Mouse (Mus musculus): ENCODE measurements around the gene Urad. TPM values are rescaled to one million over a fixed set of nuclear protein-coding genes. Genes with fewer than 3 reads are reported as not detected.

The Urad gene
- polyA plus RNA-seq (2012; rRNA removed), result 1.8 and 4.6 TPM in 2 replicates

DNA sequence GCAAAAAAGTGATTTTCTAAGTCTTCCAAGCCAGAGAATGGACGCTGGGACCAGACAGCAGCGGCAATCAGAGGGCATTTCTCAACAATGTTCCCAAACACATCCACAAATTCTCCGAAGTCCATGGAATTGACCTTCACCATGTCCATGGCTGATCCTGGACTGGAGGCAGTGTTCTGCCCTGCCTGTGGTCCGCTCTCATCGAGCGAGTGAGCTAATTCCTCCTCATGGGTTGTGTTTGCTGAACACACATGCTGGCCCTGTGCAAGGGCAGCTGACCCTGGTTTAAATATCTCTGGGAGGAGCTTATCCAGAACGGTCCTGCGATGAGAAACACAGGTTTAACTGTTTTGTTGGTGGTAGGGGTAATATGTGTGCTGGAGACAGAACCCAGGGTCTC is at the start of gene Urad:
Gene Urad, minus strand, starts transcription at position 258 of the 400 bp plus-strand sequence.
- WGBS, result 60% methylated on average over 8 of the region's 8 CpGs
- no peak for DNase-seq (ENCODE audit: low read depth, low spot score)

DNA sequence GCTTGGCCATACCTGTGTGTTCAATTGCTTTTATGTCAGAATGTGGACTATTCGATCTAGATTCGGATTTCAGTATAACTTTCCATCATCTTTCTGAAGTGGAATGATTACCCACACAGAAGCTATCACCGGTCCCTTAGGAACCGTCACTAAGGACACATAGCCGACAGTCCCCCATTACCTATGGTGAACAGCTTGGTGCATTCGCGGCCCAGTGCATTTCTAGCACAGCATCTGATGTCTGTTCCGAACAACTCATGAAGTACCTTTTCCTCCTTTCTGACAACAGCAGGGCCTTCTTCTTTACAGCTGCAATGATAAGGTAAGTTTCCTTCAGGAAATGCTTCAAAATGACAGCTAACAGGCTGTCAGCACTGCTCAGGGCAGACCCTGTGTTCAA is 48.0 kb upstream of the Urad start:
- 86% methylated on average over 8 of the region's 8 CpGs for WGBS
- DNase-seq (ENCODE audit: low read depth, low spot score), result no peak

DNA sequence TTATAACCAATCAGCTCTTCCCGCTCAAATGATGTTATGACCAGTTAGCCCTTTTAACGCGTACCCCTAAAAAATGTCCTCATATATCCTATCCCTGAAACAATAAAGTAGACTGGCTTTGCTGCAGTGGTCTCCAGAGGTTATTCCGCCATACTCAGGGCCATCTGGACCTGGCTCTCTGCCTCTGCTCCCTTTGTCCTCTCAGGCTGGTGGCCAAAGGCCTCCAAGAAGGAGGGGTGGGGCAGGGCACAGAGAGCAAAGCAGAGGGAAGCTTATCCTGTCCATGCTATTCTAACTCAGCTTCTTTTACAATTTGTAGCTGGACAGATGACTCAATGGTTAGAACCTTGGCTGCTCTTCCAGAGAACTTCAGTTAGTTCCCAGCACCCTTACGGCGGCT is 46.0 kb upstream of the Urad start:
- 88% methylated on average over 6 of the region's 6 CpGs for WGBS

DNA sequence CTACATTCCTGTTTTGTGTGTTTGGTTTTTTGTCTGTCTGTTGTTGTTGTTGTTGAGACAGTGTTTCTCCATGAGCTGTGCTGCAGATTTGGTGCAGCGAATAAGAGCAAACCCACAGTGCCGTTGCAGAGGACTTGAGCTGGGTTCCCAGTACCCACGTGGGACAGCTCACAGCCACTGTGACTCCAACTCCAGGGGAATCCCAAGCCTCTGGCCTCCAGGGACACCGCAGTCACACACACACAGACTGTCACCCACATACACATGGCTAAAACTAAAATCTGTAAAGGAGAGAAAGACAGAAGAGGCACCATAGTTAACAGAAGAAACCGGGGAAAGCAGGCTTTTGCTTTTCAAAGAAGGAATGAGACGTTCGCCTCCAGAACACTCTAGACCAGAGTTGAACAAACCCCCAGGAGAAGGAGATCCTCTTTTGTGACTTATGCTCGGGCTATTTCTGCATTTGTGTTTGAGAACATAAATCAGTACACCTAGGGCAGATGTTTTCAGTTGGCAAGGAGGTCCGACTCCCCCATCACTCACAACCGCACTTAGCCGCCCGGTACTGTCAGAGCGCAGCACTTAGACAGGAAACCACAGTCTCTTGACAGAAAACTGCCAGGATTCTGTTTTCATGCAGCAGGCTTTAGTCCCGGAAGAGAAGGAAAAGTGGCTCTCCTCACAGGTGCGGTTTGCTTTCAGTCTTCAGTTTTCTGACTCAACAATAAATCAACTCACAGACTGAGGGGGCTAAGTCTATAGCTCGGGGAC is 43.9 kb upstream of the Urad start:
- no peak for DNase-seq (ENCODE audit: low read depth, low spot score)

More for the DNA sequence above, 46.0 kb upstream of the Urad start:
- no peak for DNase-seq (ENCODE audit: low read depth, low spot score)

DNA sequence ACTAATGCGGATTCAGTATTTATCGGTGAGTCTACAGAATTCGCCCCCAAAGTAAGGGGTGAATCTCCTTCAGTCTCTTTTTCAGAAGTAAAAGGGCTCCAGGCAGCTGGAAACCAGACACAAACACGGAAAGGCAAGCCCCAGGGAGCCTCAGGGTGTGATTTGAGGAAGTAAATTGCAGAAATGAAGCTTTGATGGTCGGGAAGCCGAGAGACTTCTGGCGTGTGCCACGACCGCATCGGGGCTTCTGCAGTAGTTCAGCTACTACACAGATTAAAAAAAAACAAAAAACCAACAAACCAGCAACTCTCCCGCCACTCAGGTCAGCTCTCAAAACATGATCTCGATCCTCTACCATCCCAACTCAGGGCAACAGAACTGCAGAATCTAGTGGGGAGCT is 40.8 kb upstream of the Urad start:
- WGBS, result 60% methylated on average over 12 of the region's 12 CpGs
- no peak for DNase-seq (ENCODE audit: low read depth, low spot score)

More for the DNA sequence above, 43.9 kb upstream of the Urad start:
- WGBS, result 51% methylated on average over 16 of the region's 16 CpGs

DNA sequence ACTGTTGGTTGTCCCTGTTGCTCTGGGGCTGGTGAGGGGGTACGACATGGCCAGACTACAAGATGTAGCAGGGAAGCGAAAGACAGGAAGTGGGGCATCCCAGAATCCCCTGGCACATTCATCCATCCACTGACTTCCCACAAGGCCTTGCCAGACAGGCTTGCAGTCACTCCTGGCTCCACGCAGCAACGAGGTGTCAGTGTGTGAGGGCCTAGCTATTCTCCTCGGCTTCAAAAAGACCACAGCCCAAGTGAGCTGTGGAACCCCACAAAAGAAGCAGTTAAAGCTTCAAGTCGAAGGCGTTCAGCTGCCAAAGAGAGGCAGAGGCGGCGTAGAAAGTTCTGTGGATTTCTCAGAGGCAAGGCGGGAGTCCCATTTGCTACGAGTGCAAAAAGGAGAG is 36.2 kb upstream of the Urad start:
- no peak for DNase-seq (ENCODE audit: low read depth, low spot score)

DNA sequence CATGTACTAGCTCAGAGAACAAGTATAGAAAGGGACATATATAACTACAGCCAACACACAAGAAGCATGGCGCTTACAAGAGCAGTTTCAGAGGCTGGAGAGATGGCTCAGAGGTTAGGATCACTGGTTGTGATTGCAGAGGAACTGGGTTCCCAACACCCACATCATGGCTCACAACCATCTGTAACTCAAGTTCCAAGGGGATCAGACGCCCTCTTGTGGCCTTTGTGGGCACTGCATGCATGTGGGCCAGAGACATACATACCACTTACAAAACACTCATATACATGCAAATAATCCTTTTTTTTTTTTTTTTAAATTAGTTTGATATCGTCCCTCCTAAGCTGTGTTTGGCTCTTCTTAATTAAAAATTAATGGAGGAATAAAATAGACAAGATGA is 35.3 kb upstream of the Urad start:
- 52% methylated on average over 3 of the region's 3 CpGs for WGBS
- DNase-seq (ENCODE audit: low read depth, low spot score), result no peak

More for the DNA sequence above, 36.2 kb upstream of the Urad start:
- WGBS, result 86% methylated on average over 11 of the region's 11 CpGs

DNA sequence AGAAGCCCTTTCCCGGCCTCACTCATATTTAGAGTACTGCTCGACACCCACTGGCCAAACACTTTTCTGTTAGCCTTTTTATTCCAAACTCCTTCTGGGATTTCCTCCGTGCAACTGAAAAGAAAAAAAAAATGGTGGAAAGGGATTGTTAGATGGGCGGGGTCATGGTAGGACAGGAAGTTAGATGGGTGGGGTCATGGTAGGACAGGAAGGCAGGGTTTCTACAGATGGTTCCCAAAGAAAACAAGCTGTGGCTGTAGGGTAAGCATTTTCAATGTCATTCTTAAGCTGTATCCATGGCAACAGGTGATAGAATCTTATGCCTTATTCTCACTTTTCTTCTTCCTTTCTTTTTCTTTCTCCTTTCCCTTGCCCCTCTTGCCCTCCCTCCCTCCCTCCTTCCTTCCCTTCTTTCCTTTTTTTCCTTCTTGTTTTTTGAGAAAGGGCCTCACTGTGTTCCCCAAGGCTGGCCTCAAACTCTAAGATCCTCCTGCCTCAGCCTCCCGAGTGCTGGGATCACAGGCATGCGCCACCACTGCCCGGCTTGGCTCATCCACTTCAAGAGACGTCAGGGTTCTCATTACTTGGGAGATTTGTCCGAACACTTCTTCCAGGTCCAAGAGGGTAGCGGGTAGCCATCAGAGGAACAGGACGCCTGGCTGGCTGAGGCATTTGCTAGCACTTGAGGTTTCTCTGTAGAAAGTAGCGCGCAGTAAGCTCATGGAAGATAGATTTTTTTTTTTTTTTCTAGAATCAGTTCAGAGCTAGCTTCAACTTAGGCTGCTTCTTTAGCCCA is 34.2 kb upstream of the Urad start:
- DNase-seq (ENCODE audit: low read depth, low spot score), result no peak
- WGBS, result 90% methylated on average over 13 of the region's 13 CpGs

DNA sequence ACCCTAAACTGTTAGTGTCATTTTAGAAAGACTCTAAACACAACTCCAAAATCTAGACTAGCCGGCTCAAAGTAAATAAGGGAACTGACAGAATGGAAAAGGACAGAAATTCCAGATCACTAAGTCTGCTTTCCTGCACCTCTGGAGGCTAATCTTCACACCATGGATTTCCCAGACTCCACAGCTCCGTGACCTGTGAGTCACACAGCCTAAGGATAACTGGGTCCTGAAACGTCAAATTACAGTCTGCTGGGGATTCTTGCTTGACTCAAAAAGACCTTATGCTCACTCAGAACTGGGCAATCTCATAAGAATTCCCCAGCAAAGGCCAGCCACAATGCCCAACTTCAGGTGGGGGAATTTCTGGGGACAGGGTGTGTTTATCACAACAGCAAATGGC is 33.5 kb upstream of the Urad start:
- DNase-seq (ENCODE audit: low read depth, low spot score), result no peak
- 58% methylated on average over 3 of the region's 3 CpGs for WGBS

DNA sequence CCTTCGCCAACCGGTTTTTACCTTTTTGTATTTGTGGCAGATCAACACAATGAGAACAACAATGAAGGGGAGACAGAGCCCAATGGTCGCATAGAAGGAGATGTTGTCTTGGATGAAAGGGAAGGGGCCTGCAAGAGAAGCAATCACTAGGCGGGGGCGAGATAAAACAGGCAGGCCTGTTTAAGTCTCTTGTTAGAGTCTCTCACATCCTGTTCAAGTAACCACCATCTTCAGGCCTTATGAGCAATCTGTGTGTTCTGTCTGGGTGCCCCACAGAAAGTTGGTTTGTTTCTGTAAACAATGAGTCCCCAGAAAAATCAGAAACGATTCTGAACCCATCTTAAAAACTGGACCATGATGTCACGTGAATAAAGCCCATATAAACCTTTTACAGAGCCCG is 32.7 kb upstream of the Urad start:
- WGBS, result 68% methylated on average over 8 of the region's 8 CpGs
- no peak for DNase-seq (ENCODE audit: low read depth, low spot score)

DNA sequence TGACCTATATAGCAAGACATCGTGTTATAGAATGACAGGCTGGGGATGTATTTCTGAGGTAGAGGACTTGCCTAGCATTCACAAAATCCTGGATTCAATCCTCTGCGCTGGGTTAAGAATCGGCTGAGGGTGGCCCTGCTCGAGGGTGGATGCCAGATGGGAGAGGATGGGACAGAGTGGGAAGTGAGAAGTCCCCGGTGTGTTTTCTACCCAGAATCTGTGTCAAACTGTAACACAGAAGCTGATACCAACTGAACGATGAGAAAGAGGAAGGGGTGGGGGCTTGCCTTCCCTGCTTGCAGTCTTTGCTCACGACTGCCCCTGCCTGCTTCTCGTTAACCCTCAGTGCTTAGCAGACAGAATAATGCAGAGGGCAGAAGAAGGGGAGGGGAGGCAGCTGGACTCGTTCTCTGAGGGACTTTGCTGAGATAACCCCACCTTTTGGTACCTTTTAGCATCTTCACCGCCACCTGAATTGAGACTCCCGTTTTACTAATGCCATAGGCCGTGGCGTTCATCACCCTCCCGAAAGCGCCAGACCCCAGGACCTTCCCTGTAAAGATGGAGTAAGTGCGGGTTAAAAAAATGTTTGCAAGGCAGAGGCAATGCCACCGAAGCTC is 32.0 kb upstream of the Urad start:
- no peak for DNase-seq (ENCODE audit: low read depth, low spot score)
- 63% methylated on average over 17 of the region's 17 CpGs for WGBS

DNA sequence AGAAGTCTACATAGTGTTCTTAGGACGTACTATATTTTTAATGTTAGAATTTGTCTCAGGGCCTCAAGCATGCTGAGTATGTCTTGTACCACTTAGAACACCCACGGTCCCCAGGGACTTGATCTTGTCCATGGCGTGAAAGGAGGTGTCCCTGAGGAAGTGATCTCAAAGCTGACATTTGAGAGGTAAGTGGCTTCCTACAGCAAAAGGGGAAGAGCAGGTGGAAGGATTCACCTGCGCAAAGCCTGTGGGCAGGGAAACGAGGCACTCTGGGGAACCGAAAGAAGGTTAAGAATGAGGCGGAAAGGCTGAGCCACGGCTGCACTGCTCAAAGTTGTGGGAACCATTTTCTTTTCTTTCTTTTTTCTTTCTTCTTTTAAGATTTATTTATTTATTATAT is 29.7 kb upstream of the Urad start:
- no peak for DNase-seq (ENCODE audit: low read depth, low spot score)
- 81% methylated on average over 8 of the region's 8 CpGs for WGBS

DNA sequence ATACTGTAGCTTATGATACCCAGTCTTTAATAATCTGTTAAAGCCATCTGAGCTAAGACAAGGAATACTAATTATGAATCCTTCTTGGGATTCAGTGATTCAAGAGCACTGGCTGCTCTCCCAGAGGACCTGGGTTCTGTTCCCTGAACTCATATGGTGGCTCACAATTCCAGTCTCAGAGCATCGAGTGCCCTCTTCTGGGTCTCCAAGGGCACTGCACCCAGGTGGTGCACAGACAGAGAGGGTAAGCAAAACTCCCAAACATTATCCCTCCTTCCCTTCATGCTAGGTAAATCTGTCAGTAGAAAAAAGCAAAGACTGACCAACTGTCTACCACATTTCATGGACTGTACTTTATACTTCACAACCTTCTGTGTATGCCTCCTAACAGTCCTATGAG is 23.7 kb upstream of the Urad start:
- WGBS, result 82% methylated on average over 1 of the region's 1 CpGs
- DNase-seq (ENCODE audit: low read depth, low spot score), result no peak

DNA sequence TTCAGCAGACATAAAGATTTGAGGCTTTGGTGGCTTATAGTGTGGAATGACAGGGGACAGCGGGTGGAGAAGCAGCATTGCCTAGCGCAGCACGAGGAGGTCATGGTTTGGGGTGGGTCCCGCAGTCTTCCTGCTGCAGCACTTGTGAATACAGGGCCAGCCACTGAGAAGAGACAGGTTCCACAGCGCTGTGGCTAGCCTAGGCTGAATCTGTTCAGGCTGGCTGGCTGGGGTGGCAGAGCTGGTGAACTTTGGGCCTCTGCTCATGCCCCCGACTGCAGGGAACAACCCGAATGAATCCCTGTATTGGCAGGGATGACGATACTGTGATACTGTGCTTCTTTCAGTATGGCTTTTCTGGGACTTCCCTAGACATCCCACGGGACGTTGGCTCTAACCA is 21.7 kb upstream of the Urad start:
- 86% methylated on average over 10 of the region's 10 CpGs for WGBS
- no peak for DNase-seq (ENCODE audit: low read depth, low spot score)

DNA sequence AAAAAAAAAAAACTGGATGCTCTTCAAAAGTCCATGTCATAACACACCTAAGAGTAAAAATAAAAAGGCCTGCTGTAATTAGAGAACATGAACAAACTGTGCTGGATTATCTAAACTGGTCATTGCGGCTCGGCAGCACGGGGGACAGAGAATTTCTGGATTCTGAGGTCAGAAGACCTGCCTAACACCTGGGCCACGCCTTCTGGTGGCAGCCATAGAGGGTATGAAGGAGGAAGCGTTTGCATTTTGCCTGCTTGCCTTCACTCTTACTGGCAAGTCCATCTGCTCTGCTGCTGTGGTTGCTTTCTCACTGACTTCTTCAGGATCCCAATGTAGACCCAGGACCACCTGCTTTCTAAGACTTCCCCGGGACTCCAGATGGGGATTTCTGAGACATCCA is 20.7 kb upstream of the Urad start:
- no peak for DNase-seq (ENCODE audit: low read depth, low spot score)
- WGBS, result 82% methylated on average over 6 of the region's 6 CpGs

DNA sequence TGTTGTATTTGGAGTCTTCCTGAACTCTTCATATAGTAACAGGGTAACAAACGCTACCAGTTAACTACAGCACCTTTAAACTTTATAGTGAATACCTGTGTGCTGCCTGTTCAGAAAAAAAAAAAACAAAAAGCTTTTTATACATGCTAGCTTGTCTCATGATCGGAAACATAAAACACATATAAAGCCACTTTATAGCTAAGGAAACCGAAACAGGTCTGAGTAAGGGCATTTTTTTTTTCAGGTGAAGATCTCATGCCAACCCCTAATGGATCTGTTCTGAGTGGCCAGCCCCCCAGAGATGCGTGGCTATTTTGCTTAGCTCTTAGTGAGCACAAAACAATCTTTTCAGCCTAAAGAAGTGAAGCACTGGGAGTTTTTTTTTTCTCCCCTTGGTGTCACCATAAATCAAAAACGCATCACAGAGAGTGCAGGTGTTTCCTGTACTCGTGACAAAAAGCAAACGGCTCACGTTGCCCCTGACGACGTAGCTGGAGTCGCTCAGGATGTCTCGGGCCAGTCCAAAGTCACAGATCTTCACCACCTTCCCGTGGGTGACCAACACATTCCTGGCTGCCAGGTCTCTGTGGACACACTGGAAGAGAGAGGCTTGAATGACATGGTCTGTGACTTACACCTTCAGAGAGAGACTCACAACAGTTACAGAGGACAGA is 18.6 kb upstream of the Urad start:
- 13% methylated on average over 13 of the region's 13 CpGs for WGBS
- DNase-seq (ENCODE audit: low read depth, low spot score), result no peak

DNA sequence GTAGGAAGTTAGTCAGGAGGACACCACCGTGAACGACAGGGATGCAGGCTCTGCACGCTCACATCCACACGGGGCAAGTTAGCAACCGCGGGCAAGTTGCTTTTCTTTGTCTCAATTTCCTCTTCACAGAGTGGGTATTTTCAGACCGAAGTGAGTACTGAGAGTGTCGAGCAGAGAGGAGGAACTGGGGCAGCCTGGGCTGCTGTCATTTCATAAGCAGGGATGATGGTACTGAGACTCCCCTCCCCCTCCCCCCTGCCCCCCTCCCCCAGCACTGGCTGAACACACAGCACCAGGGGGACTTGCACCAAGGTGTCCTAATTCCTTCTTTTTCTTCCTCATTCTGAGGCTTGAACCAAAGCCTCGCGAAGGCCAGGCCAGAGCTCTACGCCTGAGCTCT is 17.3 kb upstream of the Urad start:
- no peak for DNase-seq (ENCODE audit: low read depth, low spot score)
- WGBS, result 65% methylated on average over 11 of the region's 11 CpGs

DNA sequence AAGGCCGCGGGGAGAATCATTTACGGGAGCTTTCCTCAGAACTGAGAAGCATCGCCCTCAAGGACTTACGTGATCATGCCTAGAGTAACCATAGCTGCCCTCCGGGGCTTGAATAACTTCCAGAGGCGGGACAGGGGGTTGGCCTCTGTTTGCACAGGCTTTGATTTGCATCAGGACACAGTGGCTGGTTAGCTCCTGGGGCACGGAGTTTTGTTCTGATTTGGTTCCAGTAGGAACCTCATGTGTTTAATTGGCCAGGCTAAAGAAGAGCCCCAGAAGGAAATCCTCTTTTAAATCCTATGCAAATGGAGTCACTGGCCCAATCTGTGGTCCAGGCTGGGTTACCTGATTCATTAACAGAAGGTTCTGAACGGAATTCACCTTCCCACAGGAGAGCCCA is 16.7 kb upstream of the Urad start:
- 31% methylated on average over 9 of the region's 9 CpGs for WGBS
- no peak for DNase-seq (ENCODE audit: low read depth, low spot score)

DNA sequence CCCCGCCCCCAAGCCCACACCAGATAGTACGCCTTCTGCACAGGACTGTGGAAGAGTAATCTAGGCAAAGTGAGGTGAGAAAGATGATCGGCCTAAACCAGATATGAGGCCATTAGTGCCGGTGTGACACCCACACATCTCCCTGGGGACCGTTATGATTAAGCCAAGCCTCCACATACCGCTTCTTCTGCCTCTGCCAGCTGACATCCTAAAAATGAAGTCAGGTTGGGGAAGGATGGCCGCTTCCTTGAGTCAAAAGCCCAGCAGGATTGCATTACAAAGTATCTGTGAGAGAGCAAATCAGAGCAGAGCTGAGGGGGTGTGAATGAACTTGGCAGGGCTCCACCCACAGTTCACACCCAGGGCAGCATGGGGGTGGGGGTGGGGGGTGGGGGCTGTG is 10.5 kb upstream of the Urad start:
- no peak for DNase-seq (ENCODE audit: low read depth, low spot score)
- 40% methylated on average over 7 of the region's 7 CpGs for WGBS

DNA sequence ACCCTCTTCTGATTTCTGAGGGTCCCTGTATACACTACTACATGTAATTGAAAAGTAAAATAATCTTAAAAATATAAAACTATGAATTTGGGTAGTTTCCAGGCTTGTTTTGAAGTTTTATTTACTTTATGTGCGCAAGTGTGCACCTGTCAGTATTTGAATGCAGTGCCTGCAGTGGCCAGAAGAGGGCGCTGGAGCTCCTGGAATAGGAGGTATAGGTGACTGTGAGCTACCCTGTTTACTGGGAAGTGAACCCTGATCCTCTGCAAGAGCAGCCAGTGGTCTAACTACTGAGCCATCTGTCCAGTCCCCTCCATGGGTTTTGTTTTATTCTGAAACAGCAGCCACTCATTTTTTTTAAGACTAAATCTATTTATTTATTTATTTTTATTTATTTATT is 9.3 kb upstream of the Urad start:
- WGBS, result 37% methylated on average over 2 of the region's 2 CpGs
- DNase-seq (ENCODE audit: low read depth, low spot score), result no peak

Measured in large intestine, adult 2 months (tissue).